Mouse (Mus musculus) kidney, adult 2 months (tissue): ENCODE data around the gene Fkbp6. TPM values are rescaled to one million over a fixed set of nuclear protein-coding genes. Genes with fewer than 3 reads are reported as not detected.

ENCODE experiments used
- DNase-seq: peaks from one replicate; pipeline ENCODE4 v3.0.0; 2021
- H3K27ac ChIP-seq: fragments of 200-500 bp; 2 replicates; pipeline ENCODE4 v1.5.1; 2012; ENCODE audit warnings: low read depth, low read length, control low read depth, inconsistent platforms; ENCODE audit not compliant: insufficient read depth
- H3K27me3 ChIP-seq: fragments of 200-500 bp; replicated peaks from 2 replicates; pipeline ENCODE4 v1.6.1; 2012; ENCODE audit warnings: mild to moderate bottlenecking, moderate library complexity, low read length, inconsistent platforms; ENCODE audit not compliant: control insufficient read depth, insufficient read depth
- H3K36me3 ChIP-seq: fragments of 200-500 bp; 2 replicates; pipeline ENCODE4 v1.6.1; 2012; ENCODE audit warnings: mild to moderate bottlenecking, moderate library complexity, low read length, inconsistent platforms; ENCODE audit not compliant: control insufficient read depth, insufficient read depth
- H3K4me1 ChIP-seq: fragments of 200-500 bp; 2 replicates; pipeline ENCODE4 v1.6.1; 2011; ENCODE audit warnings: low read length; ENCODE audit not compliant: control insufficient read depth, insufficient read depth
- H3K4me3 ChIP-seq: fragments of 200-500 bp; 2 replicates; pipeline ENCODE4 v1.5.1; 2011; ENCODE audit warnings: mild to moderate bottlenecking, low read depth, low read length, control low read depth; ENCODE audit not compliant: insufficient read depth
- CTCF ChIP-seq: fragments of 200-500 bp; conservative IDR thresholded peaks from 2 replicates; pipeline ENCODE4 v1.5.1; 2011; ENCODE audit warnings: low read depth, mild to moderate bottlenecking, control low read depth, low read length, moderate library complexity, mixed read lengths; ENCODE audit not compliant: insufficient read depth, insufficient read length
- POLR2A ChIP-seq: fragments of 200-500 bp; IDR thresholded peaks from one replicate; pipeline ENCODE4 v1.6.1; 2011; ENCODE audit warnings: low read depth, low read length, control low read depth
- WGBS: fragments of 180-500 bp; shearing (Covaris S2); methylation state at CpG from one replicate; pipeline ENCODE4 v1.1.7; 2018; 5-methylcytosine and 5-hydroxymethylcytosine counted together
- polyA plus RNA-seq: library from polyadenylated mRNA; depleted of rRNA; stranded (reverse); fragments of >200 nt; gene quantifications from 2 replicates; pipeline ENCODE4 v1.2.3, GENCODE M21; 2012

The Fkbp6 gene
- polyA plus RNA-seq, 1 experiment = 0.08 TPM

- Histone ChIP-seq H3K4me1 (no peaks in the 10 kb centered on the region), H3K27ac (0 out of 2 replicates have a peak overlapping the region, but pooled peaks have one; percentile 19), H3K27me3 (no peaks in the 10 kb centered on the region), H3K4me3 (no peak overlapping the region), H3K36me3 (no peaks in the 10 kb centered on the region)
- peak; percentile 47 for DNase-seq
- WGBS = 11% methylated on average over 17 of the region's 17 CpGs
- TF ChIP-seq POLR2A = no peak
- no peak for TF ChIP-seq CTCF
Observed at GRCm38 (mm10) chr5:135263866-135264503, 85.9 kb downstream of the Fkbp6 start.

- no peak for TF ChIP-seq POLR2A
- TF ChIP-seq CTCF = no peak
- no peaks in the 10 kb centered on the region for H3K4me1 ChIP-seq
- no peaks in the 10 kb centered on the region for H3K27me3 ChIP-seq
- no peaks in the 10 kb centered on the region for H3K36me3 ChIP-seq
- DNase-seq = no peak
- H3K27ac ChIP-seq = no peak overlapping the region
- H3K4me3 ChIP-seq = peak overlapping the region; percentile 29; the same call in 1 of the 2 replicates
- 37% methylated on average over 30 of the region's 30 CpGs for WGBS
Observed at GRCm38 (mm10) chr5:135258280-135259150, 91.3 kb downstream of the Fkbp6 start.

GRCm38 (mm10) chr5:135257559-135257958 lies 92.3 kb downstream of the Fkbp6 start:
- TF ChIP-seq POLR2A = no peak
- 0 out of 2 replicates have a peak, but pooled peaks have one; percentile 16 for TF ChIP-seq CTCF
- WGBS = 80% methylated on average over 12 of the region's 12 CpGs
- no peaks in the 10 kb centered on the region for H3K4me1 ChIP-seq
- H3K4me3 ChIP-seq = no peak overlapping the region
- no peaks in the 10 kb centered on the region for H3K36me3 ChIP-seq
- no peak for DNase-seq
- no peaks in the 10 kb centered on the region for H3K27me3 ChIP-seq
- H3K27ac ChIP-seq = no peak overlapping the region

GRCm38 (mm10) chr5:135256166-135256565 lies 93.7 kb downstream of the Fkbp6 start:
- WGBS = 100% methylated on average over 3 of the region's 3 CpGs
- H3K36me3 ChIP-seq = no peaks in the 10 kb centered on the region
- DNase-seq = no peak
- H3K27ac ChIP-seq = no peak overlapping the region
- H3K4me1 ChIP-seq = no peaks in the 10 kb centered on the region
- H3K27me3 ChIP-seq = no peaks in the 10 kb centered on the region
- TF ChIP-seq POLR2A (no peak), CTCF (no peak)
- no peak overlapping the region for H3K4me3 ChIP-seq

GRCm38 (mm10) chr5:135253741-135254401 lies 96.0 kb downstream of the Fkbp6 start:
- H3K27ac ChIP-seq = no peak overlapping the region
- TF ChIP-seq CTCF (no peak), POLR2A (no peak)
- H3K27me3 ChIP-seq = no peaks in the 10 kb centered on the region
- no peak overlapping the region for H3K4me3 ChIP-seq
- no peaks in the 10 kb centered on the region for H3K4me1 ChIP-seq
- WGBS = 37% methylated on average over 12 of the region's 12 CpGs
- DNase-seq = no peak
- no peaks in the 10 kb centered on the region for H3K36me3 ChIP-seq

GRCm38 (mm10) chr5:135251079-135251454 lies 98.8 kb downstream of the Fkbp6 start, which contains the start of gene Fzd9:
TSS of gene Fzd9 (minus strand) at chr5:135251230.
- H3K27ac ChIP-seq = no peak within 1 kb of the TSS
- peak; percentile 83 for DNase-seq
- H3K4me1 ChIP-seq = no peaks in the 10 kb centered on the region
- peak within 1 kb of the TSS; percentile 44 for H3K4me3 ChIP-seq
- WGBS = under 1% methylated on average over 50 of the region's 51 CpGs
- no peaks in the 10 kb centered on the region for H3K27me3 ChIP-seq
- TF ChIP-seq CTCF (no peak), POLR2A (no peak)
- no peaks in the 10 kb centered on the region for H3K36me3 ChIP-seq
